Mouse (Mus musculus) thymus, adult 2 months (tissue): ENCODE data around the gene Zc3h10. TPM values are rescaled to one million over a fixed set of nuclear protein-coding genes. Genes with fewer than 3 reads are reported as not detected.
"Not testable (repeated sequence)": the region's sequence is repeated elsewhere in the genome, so short reads cannot be mapped to it uniquely, and the experiment has no call there.

Experiments used
- DNase-seq: peaks from one replicate; pipeline ENCODE4 v3.0.0; 2021
- H3K27ac ChIP-seq: fragments of 200-500 bp; 2 replicates; pipeline ENCODE4 v1.5.1; 2012; ENCODE audit warnings: low read length, control low read depth; ENCODE audit not compliant: control insufficient read depth, insufficient read depth
- H3K27me3 ChIP-seq: fragments of 200-500 bp; 2 replicates; pipeline ENCODE4 v1.6.1; 2012; ENCODE audit warnings: mild to moderate bottlenecking, low read length, moderate library complexity, mixed read lengths; ENCODE audit not compliant: control insufficient read depth, insufficient read depth
- H3K36me3 ChIP-seq: fragments of 200-500 bp; 2 replicates; pipeline ENCODE4 v1.6.1; 2012; ENCODE audit warnings: mild to moderate bottlenecking, low read length, moderate library complexity; ENCODE audit not compliant: control insufficient read depth, insufficient read depth
- H3K4me1 ChIP-seq: fragments of 200-500 bp; replicated peaks from 2 replicates; pipeline ENCODE4 v1.6.1; 2012; ENCODE audit warnings: low read length; ENCODE audit not compliant: control insufficient read depth, insufficient read depth
- H3K4me3 ChIP-seq: fragments of 200-500 bp; 2 replicates; pipeline ENCODE4 v1.5.1; 2012; ENCODE audit warnings: mild to moderate bottlenecking, low read length, control low read depth, moderate library complexity; ENCODE audit not compliant: control insufficient read depth, insufficient read depth
- CTCF ChIP-seq: fragments of 200-500 bp; IDR thresholded peaks from 2 replicates; pipeline ENCODE4 v1.5.1; 2012; ENCODE audit warnings: mild to moderate bottlenecking, control low read depth, low read length, moderate library complexity, borderline replicate concordance; ENCODE audit not compliant: control insufficient read depth, poor library complexity, insufficient read depth; ENCODE audit errors: extremely low read depth
- POLR2A ChIP-seq: fragments of 200-500 bp; IDR thresholded peaks from 2 replicates; pipeline ENCODE4 v1.6.1; 2012; ENCODE audit warnings: mild to moderate bottlenecking, low read length, control low read depth, moderate library complexity; ENCODE audit not compliant: control insufficient read depth, poor library complexity, insufficient read depth; ENCODE audit errors: extremely low read depth
- WGBS: fragments of 180-500 bp; shearing (Covaris S2); methylation state at CpG from one replicate; pipeline ENCODE4 v1.1.7; 2018; 5-methylcytosine and 5-hydroxymethylcytosine counted together
- polyA plus RNA-seq: library from polyadenylated mRNA; depleted of rRNA; stranded (reverse); fragments of >200 nt; gene quantifications from 2 replicates; pipeline ENCODE4 v1.2.3, GENCODE M21; 2012

Gene Zc3h10
- polyA plus RNA-seq, 1 experiment: 25.6 TPM

GRCm38 (mm10) chr10:128556286-128556685 lies 8.7 kb upstream of the Zc3h10 start:
- Histone ChIP-seq H3K27me3 (no peaks in the 10 kb centered on the region), H3K36me3 (peaks cover 37% of the 10 kb centered on the region), H3K4me1 (no peaks in the 10 kb centered on the region), H3K27ac (no peak overlapping the region), H3K4me3 (no peak overlapping the region)
- TF ChIP-seq POLR2A: no peak
- no peak for TF ChIP-seq CTCF
- no peak for DNase-seq

- WGBS: 97% methylated on average over 1 of the region's 1 CpGs
- not testable (repeated sequence) for DNase-seq, H3K4me3 ChIP-seq, H3K4me1 ChIP-seq, H3K27me3 ChIP-seq, H3K27ac ChIP-seq
- H3K36me3 ChIP-seq: peaks cover 31% of the 10 kb centered on the region
These were observed 8.0 kb upstream of the Zc3h10 start for GRCm38 (mm10) chr10:128555567-128555966.

GRCm38 (mm10) chr10:128550144-128550823 lies 2.7 kb upstream of the Zc3h10 start:
- H3K36me3 ChIP-seq, H3K27me3 ChIP-seq, DNase-seq, H3K4me1 ChIP-seq, H3K4me3 ChIP-seq, H3K27ac ChIP-seq: not testable (repeated sequence)
- WGBS: 90% methylated on average over 11 of the region's 11 CpGs

- H3K4me3 ChIP-seq, H3K36me3 ChIP-seq, H3K27ac ChIP-seq, H3K4me1 ChIP-seq, H3K27me3 ChIP-seq: not testable (repeated sequence)
- DNase-seq: peak; percentile 15
- WGBS: 78% methylated on average over 6 of the region's 6 CpGs
These were observed 2.1 kb upstream of the Zc3h10 start for GRCm38 (mm10) chr10:128549682-128550057.

GRCm38 (mm10) chr10:128548947-128549681 lies 1.5 kb upstream of the Zc3h10 start, which contains the start of gene Rpl41:
Gene Rpl41, minus strand, starts transcription at chr10:128549305.
- DNase-seq: peak; percentile 91
- TF ChIP-seq POLR2A (peak; percentile 96), CTCF (0 out of 2 replicates have a peak, but pooled peaks have one; percentile 31)
- no peaks in the 10 kb centered on the region for H3K27me3 ChIP-seq
- H3K36me3 ChIP-seq: peaks cover 11% of the 10 kb centered on the region
- under 1% methylated on average over 31 of the region's 31 CpGs for WGBS
- peak within 1 kb of the TSS; percentile 77 for H3K27ac ChIP-seq
- H3K4me3 ChIP-seq: peak within 1 kb of the TSS; percentile 54
- H3K4me1 ChIP-seq: peaks cover 5% of the 10 kb centered on the region

- Histone ChIP-seq H3K36me3 (peaks cover 19% of the 10 kb centered on the region), H3K4me3 (peak overlapping the region; percentile 54), H3K27ac (peak overlapping the region; percentile 77)
- H3K27me3 ChIP-seq, H3K4me1 ChIP-seq, DNase-seq: not testable (repeated sequence)
- under 1% methylated on average over 30 of the region's 30 CpGs for WGBS
These were observed 647 bp upstream of the Zc3h10 start for GRCm38 (mm10) chr10:128548051-128548791.

- 3% methylated on average over 7 of the region's 7 CpGs for WGBS
- TF ChIP-seq POLR2A (no peak), CTCF (no peak)
- no peak for DNase-seq
- Histone ChIP-seq H3K27ac (peak overlapping the region; percentile 68), H3K4me3 (peak overlapping the region; percentile 81), H3K4me1 (peaks cover 5% of the 10 kb centered on the region), H3K27me3 (no peaks in the 10 kb centered on the region), H3K36me3 (peaks cover 19% of the 10 kb centered on the region)
These were observed 787 bp downstream of the Zc3h10 start for GRCm38 (mm10) chr10:128546787-128547186.
